Mouse (Mus musculus): Measurements from ENCODE around the gene Enoph1.

DNA sequence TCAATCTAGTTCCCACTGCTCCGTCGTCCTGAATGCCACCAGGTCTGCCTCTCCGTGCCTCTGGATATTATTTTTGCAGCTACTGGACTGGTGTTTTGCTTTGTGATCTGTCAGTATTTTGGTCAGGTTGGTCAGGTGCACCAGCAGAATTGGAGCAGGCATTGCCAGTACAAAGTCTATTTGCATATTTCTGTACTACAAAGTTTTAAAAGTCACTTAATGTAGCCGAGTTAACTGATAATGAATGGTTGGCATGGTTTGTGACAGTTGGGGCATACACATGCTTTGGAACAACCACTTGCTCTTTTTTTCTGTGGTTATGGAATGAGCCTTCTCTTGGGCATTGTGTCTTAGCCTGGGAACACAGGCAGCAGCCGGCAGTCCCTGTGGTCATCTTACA is 4.8 kb downstream of the Enoph1 start:
- TF ChIP-seq POLR2A (IDR thresholded peaks at IDR 0.05; ENCODE audit: low read depth, low read length) = no peak
- TF ChIP-seq CTCF (conservative IDR thresholded peaks at IDR 0.05 in 1 of 2, IDR thresholded peaks at IDR 0.05 in 1 of 2; ENCODE audit: low read depth in 2 of 2, low read length in 2 of 2) = no peak
- no peak for TF ChIP-seq UBTF (IDR thresholded peaks at IDR 0.05; ENCODE audit: low read depth, low read length)
- TF ChIP-seq NRF1 (IDR thresholded peaks at IDR 0.05; ENCODE audit: low read depth, low read length) = no peak
- TF ChIP-seq GABPA (IDR thresholded peaks at IDR 0.05; ENCODE audit: insufficient replicate concordance, low read depth, low read length) = no peak
- no peak for TF ChIP-seq MAX (IDR thresholded peaks at IDR 0.05; ENCODE audit: low read length)
- TF ChIP-seq IRF4 (IDR thresholded peaks at IDR 0.05; ENCODE audit: low read depth, low read length) = no peak
- no peak for TF ChIP-seq BHLHE40 (IDR thresholded peaks at IDR 0.05; ENCODE audit: low read depth, low read length)
- no peak for TF ChIP-seq HCFC1 (IDR thresholded peaks at IDR 0.05; ENCODE audit: low read depth, low read length)
- no peak for TF ChIP-seq SIN3A (IDR thresholded peaks at IDR 0.05; ENCODE audit: low read length)
- TF ChIP-seq USF1 (IDR thresholded peaks at IDR 0.05; ENCODE audit: low read depth, low read length) = no peak
- no peak for TF ChIP-seq MAZ (IDR thresholded peaks at IDR 0.05; ENCODE audit: low read depth, low read length)
- TF ChIP-seq ELF1 (IDR thresholded peaks at IDR 0.05; ENCODE audit: low read depth, low read length) = no peak
- TF ChIP-seq TCF12 (IDR thresholded peaks at IDR 0.05; ENCODE audit: low read depth, low read length) = no peak

All from CH12.LX (cell line).